Mouse (Mus musculus): Measurements from ENCODE around the gene Abhd8. TPM values are rescaled to one million over a fixed set of nuclear protein-coding genes. Genes with fewer than 3 reads are reported as not detected.
A peak's percentile ranks its signal among the peaks of the same experiment; 100 is the strongest.

The Abhd8 gene
- polyA plus RNA-seq, 1 experiment from 2014 or later: 67.6 TPM

GRCm38 (mm10) chr8:71464513-71465500 lies 1.4 kb upstream of the Abhd8 start, which contains the start of gene Mrpl34:
Gene Mrpl34 (plus strand): TSS chr8:71464959.
- peaks cover 15% of the 10 kb centered on the region for H3K27me3 ChIP-seq (ENCODE audit: poor library complexity, severe bottlenecking)
- WGBS: 1% methylated on average over 59 of the region's 59 CpGs
- peaks cover 34% of the 10 kb centered on the region for H3K36me3 ChIP-seq (replicated peaks)
- H3K4me3 ChIP-seq: peak within 1 kb of the TSS; percentile 67
- H3K4me1 ChIP-seq: peaks cover 54% of the 10 kb centered on the region
- no peaks in the 10 kb centered on the region for H3K9me3 ChIP-seq
- H3K27ac ChIP-seq: peak within 1 kb of the TSS; percentile 84
- DNase-seq (ENCODE audit: extremely low spot score, low spot score): peak; percentile 97

DNA sequence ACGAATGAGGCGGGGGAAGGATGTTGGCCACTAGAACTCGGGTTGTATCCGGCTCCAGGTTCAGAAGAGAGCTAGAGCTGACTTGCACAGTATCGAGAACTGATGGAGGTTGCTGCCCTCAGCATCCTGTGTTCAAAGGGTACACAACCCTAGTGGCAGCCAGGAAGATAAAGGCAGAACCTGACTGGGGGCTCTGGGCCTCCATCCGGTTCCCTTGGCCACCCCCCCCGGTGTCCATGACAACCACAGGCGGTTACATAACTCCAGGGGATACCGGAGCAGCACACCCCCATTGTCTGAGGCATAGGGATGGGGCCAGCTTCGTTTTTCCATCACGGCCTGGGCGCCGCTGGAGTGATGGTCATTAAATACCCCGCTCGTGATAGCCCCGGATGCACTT lies 669 bp downstream of the Abhd8 start:
- peak overlapping the region; percentile 84 for H3K27ac ChIP-seq
- no peaks in the 10 kb centered on the region for H3K9me3 ChIP-seq
- H3K4me3 ChIP-seq: peak overlapping the region; percentile 67
- no peak for DNase-seq (ENCODE audit: extremely low spot score, low spot score)
- H3K27me3 ChIP-seq (ENCODE audit: poor library complexity, severe bottlenecking): peaks cover 15% of the 10 kb centered on the region
- H3K36me3 ChIP-seq (replicated peaks): peaks cover 55% of the 10 kb centered on the region
- H3K4me1 ChIP-seq: peaks cover 45% of the 10 kb centered on the region
- WGBS: 10% methylated on average over 16 of the region's 16 CpGs

DNA sequence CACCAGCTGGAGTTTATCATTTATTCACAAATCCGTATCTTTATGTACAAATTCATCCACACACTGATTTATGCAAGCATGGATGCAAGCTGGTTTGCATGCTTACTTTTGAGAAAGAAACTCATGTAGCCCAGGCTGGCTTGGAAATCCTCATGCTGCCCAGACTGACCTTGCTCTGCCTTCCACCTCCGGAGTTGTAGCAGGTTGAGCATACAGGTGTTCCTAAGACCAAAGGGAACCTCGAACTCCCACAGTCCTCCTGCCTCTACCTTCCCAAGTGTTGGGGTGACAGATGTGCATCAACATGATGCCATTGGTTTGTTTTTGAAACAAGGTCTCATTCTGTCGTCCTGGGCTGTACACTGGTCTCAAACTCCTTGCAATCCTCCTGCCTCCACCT lies 1.3 kb downstream of the Abhd8 start:
- Histone ChIP-seq H3K4me1 (peaks cover 47% of the 10 kb centered on the region), H3K27me3 (ENCODE audit: poor library complexity, severe bottlenecking) (peaks cover 15% of the 10 kb centered on the region), H3K27ac (no peak overlapping the region), H3K36me3 (replicated peaks) (peaks cover 58% of the 10 kb centered on the region), H3K4me3 (peak overlapping the region; percentile 67), H3K9me3 (no peaks in the 10 kb centered on the region)
- no peak for DNase-seq (ENCODE audit: extremely low spot score, low spot score)
- WGBS: 76% methylated on average over 4 of the region's 4 CpGs

DNA sequence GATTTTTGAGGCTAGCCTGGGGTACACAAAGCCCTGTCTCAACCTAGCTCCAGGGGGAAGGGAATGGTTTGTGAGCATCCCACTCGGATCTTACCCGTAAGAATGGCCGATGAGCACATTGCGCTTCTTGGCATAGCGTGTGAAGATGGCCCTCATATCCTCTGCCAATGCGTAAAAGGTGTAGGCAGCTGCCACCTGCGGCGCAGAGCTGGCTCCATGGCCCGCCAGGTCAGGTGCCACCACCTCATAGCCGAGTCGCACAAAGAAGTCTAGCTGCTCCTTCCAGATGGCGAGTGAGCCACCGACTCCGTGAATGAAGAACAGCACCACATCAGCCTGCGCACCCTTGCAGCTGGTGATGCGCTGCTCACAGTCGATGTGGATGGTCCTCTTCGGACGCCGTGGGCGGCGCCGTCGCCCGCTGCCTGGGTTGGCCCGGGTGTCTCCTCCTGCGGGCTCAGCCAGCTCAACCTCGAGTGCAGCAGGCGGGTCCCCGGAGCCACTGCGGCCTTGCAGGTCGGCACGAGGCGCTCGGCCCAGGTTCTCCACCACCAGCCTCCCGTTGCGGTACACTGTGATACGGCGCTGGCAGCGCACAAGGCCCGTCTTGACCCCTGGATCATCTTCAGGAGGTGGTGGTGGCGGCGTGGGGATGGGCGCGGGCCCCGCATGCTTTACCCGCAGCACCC lies 2.2 kb downstream of the Abhd8 start:
- H3K36me3 ChIP-seq (replicated peaks): peaks cover 63% of the 10 kb centered on the region
- no peaks in the 10 kb centered on the region for H3K9me3 ChIP-seq
- no peak overlapping the region for H3K27ac ChIP-seq
- DNase-seq (ENCODE audit: extremely low spot score, low spot score): no peak
- H3K4me1 ChIP-seq: peaks cover 52% of the 10 kb centered on the region
- 80% methylated on average over 47 of the region's 47 CpGs for WGBS
- H3K27me3 ChIP-seq (ENCODE audit: poor library complexity, severe bottlenecking): peaks cover 15% of the 10 kb centered on the region
- H3K4me3 ChIP-seq: peak overlapping the region; percentile 67; the same call in 1 of the 2 replicates

DNA sequence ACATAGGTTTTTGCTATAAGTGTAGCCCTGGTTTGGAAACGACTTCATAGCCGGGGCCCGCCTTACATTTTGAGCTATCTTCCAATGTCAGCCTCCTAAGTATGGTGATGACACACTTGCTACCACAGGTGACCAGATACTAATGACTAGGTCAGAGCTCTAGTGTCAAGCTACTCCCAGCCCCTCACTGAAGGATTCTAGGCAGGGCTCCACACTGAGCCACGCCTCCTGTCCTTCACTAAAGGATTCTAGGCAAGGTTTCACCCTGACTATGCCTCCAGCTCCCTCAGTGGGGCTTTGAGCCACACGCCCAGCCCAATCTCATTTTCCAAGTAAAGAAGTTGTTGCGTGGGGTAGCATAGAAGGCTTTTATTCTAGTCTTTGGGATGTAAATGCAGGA lies 2.7 kb downstream of the Abhd8 start:
- Histone ChIP-seq H3K4me3 (peak overlapping the region; percentile 67; the same call in 1 of the 2 replicates), H3K4me1 (peaks cover 49% of the 10 kb centered on the region), H3K27ac (no peak overlapping the region), H3K9me3 (no peaks in the 10 kb centered on the region), H3K27me3 (ENCODE audit: poor library complexity, severe bottlenecking) (peaks cover 21% of the 10 kb centered on the region), H3K36me3 (replicated peaks) (peaks cover 59% of the 10 kb centered on the region)
- 93% methylated on average over 6 of the region's 6 CpGs for WGBS
- no peak for DNase-seq (ENCODE audit: extremely low spot score, low spot score)

- no peak overlapping the region for H3K4me3 ChIP-seq
- DNase-seq (ENCODE audit: extremely low spot score, low spot score): no peak
- no peaks in the 10 kb centered on the region for H3K9me3 ChIP-seq
- peaks cover 25% of the 10 kb centered on the region for H3K4me1 ChIP-seq
- WGBS: 85% methylated on average over 20 of the region's 20 CpGs
- H3K27me3 ChIP-seq (ENCODE audit: poor library complexity, severe bottlenecking): peaks cover 27% of the 10 kb centered on the region
- no peak overlapping the region for H3K27ac ChIP-seq
- peaks cover 59% of the 10 kb centered on the region for H3K36me3 ChIP-seq (replicated peaks)
Observed at GRCm38 (mm10) chr8:71457659-71458270, 5.7 kb downstream of the Abhd8 start.

DNA sequence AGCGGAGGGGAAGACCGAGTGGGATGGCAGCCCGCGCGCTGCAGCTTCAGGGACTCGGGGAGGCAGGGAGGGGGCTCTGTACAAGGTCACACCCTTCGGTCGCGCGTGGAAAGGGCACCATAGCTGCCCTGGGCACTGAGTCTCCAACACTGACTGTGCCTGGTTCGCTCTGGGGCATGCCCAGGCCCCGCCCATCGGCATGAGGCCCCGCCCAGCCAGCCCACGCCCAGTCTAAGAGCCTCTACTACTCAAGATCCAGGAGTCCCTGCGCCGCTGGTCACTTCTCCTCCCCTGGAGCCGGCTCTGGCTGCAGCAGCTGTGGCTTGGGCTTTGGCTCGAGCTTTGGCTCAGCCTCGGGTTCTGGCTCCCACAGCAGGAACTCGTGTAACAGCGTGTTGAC lies 6.5 kb downstream of the Abhd8 start:
- Histone ChIP-seq H3K4me1 (peaks cover 16% of the 10 kb centered on the region), H3K4me3 (no peak overlapping the region), H3K27me3 (ENCODE audit: poor library complexity, severe bottlenecking) (peaks cover 21% of the 10 kb centered on the region), H3K36me3 (replicated peaks) (peaks cover 57% of the 10 kb centered on the region), H3K27ac (no peak overlapping the region), H3K9me3 (no peaks in the 10 kb centered on the region)
- DNase-seq (ENCODE audit: extremely low spot score, low spot score): no peak
- WGBS: 42% methylated on average over 22 of the region's 22 CpGs

DNA sequence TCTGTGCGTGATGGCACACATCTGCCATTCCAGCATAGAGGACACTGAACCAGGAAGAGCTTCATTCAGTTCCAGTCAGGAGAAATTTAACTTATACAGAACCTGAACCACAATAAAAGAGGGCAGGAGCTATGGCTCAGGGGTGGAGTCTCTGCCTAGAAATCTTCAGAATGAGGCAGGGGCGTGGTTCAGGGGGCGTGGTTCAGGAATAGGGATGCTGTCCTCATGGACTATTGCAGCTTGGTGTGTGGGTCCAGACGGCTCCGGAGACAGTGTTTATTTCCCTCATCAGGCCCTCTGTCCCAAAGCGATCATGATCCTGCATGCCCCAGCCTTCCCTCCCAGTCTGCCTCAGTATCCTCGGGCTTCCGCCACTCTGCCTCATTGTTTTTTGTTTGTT lies 8.8 kb downstream of the Abhd8 start:
- Histone ChIP-seq H3K4me1 (peaks cover 7% of the 10 kb centered on the region), H3K27ac (no peak overlapping the region), H3K36me3 (replicated peaks) (peaks cover 35% of the 10 kb centered on the region), H3K27me3 (ENCODE audit: poor library complexity, severe bottlenecking) (peaks cover 12% of the 10 kb centered on the region; the same call in 1 of the 2 replicates), H3K4me3 (no peak overlapping the region), H3K9me3 (no peaks in the 10 kb centered on the region)
- DNase-seq (ENCODE audit: extremely low spot score, low spot score): no peak
- WGBS: 87% methylated on average over 8 of the region's 8 CpGs

GRCm38 (mm10) chr8:71452669-71453068 lies 10.8 kb downstream of the Abhd8 start:
- peaks cover 15% of the 10 kb centered on the region for H3K36me3 ChIP-seq (replicated peaks)
- H3K27ac ChIP-seq: no peak overlapping the region
- no peak overlapping the region for H3K4me3 ChIP-seq
- no peaks in the 10 kb centered on the region for H3K9me3 ChIP-seq
- H3K27me3 ChIP-seq (ENCODE audit: poor library complexity, severe bottlenecking): peaks cover 12% of the 10 kb centered on the region; the same call in 1 of the 2 replicates
- H3K4me1 ChIP-seq: peaks cover 7% of the 10 kb centered on the region
- 79% methylated on average over 2 of the region's 2 CpGs for WGBS
- peak; percentile 7 for DNase-seq (ENCODE audit: extremely low spot score, low spot score)

- 61% methylated on average over 11 of the region's 11 CpGs for WGBS
Observed at GRCm38 (mm10) chr8:71451777-71452176, 11.7 kb downstream of the Abhd8 start.

DNA sequence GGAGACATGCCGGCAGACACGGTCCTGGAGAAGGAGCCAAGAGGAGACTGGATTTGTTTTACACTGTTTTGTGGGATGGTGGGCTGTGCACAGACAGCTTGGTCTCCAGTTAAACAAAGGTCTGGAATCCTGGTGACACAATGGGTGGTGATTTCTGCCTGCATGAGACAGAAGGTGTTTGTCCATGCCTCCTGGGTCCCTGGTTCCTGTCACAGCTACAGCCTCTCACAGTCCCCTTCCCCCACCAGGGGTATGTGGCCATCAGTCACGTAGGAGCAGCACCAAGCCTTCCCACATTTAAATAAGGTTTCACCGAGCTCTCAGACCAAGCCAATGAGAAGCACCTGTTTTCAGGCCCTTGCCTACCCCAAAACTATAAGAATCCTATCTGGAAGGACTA lies 12.1 kb downstream of the Abhd8 start:
- WGBS: 75% methylated on average over 4 of the region's 4 CpGs
- DNase-seq (ENCODE audit: extremely low spot score, low spot score): no peak
- Histone ChIP-seq H3K9me3 (no peaks in the 10 kb centered on the region), H3K27ac (no peak overlapping the region), H3K4me3 (no peak overlapping the region), H3K4me1 (no peaks in the 10 kb centered on the region), H3K36me3 (replicated peaks) (peaks cover 2% of the 10 kb centered on the region), H3K27me3 (ENCODE audit: poor library complexity, severe bottlenecking) (peaks cover 12% of the 10 kb centered on the region; the same call in 1 of the 2 replicates)

More at GRCm38 (mm10) chr8:71451777-71452176, 11.7 kb downstream of the Abhd8 start:
- Histone ChIP-seq H3K36me3 (replicated peaks) (peaks cover 6% of the 10 kb centered on the region), H3K27ac (no peak overlapping the region), H3K9me3 (no peaks in the 10 kb centered on the region), H3K4me3 (no peak overlapping the region), H3K4me1 (peaks cover 1% of the 10 kb centered on the region), H3K27me3 (ENCODE audit: poor library complexity, severe bottlenecking) (peaks cover 12% of the 10 kb centered on the region; the same call in 1 of the 2 replicates)
- DNase-seq (ENCODE audit: extremely low spot score, low spot score): no peak

GRCm38 (mm10) chr8:71445096-71445495 lies 18.4 kb downstream of the Abhd8 start:
- WGBS: 88% methylated on average over 7 of the region's 7 CpGs
- Histone ChIP-seq H3K27ac (no peak overlapping the region), H3K9me3 (no peaks in the 10 kb centered on the region), H3K36me3 (replicated peaks) (no peaks in the 10 kb centered on the region), H3K4me1 (no peaks in the 10 kb centered on the region), H3K27me3 (ENCODE audit: poor library complexity, severe bottlenecking) (peaks cover 20% of the 10 kb centered on the region), H3K4me3 (no peak overlapping the region)
- DNase-seq (ENCODE audit: extremely low spot score, low spot score): no peak

Measured in forebrain, embryonic 10.5 days (tissue).